Mouse (Mus musculus): ENCODE data around the gene Camk2d. TPM values are rescaled to one million over a fixed set of nuclear protein-coding genes. Genes with fewer than 3 reads are reported as not detected.

Camk2d gene
- polyA plus RNA-seq, 1 experiment: 5.8 TPM

- H3K27me3 ChIP-seq (ENCODE audit: control insufficient read depth, insufficient read depth, low read length): no peaks in the 10 kb centered on the region
- H3K4me1 ChIP-seq (ENCODE audit: control insufficient read depth, insufficient read depth, low read length): no peaks in the 10 kb centered on the region
- H3K27ac ChIP-seq (ENCODE audit: control insufficient read depth, insufficient read depth, low read depth, low read length): no peak overlapping the region
- no peak for TF ChIP-seq POLR2A (IDR thresholded peaks at IDR 0.05; ENCODE audit: control insufficient read depth, low read depth, low read length)
- no peak for TF ChIP-seq CTCF (IDR thresholded peaks at IDR 0.05; ENCODE audit: control insufficient read depth, insufficient read depth, insufficient replicate concordance, low read depth, low read length)
- no peaks in the 10 kb centered on the region for H3K36me3 ChIP-seq (ENCODE audit: control insufficient read depth, insufficient read depth, low read length)
- H3K4me3 ChIP-seq (ENCODE audit: control insufficient read depth, low read depth, low read length): no peak overlapping the region
Observed at GRCm38 (mm10) chr3:126809915-126810314, 213.8 kb downstream of the Camk2d start.

- TF ChIP-seq CTCF (IDR thresholded peaks at IDR 0.05; ENCODE audit: control insufficient read depth, insufficient read depth, insufficient replicate concordance, low read depth, low read length): no peak
- no peak for TF ChIP-seq POLR2A (IDR thresholded peaks at IDR 0.05; ENCODE audit: control insufficient read depth, low read depth, low read length)
- Histone ChIP-seq H3K27ac (ENCODE audit: control insufficient read depth, insufficient read depth, low read depth, low read length) (no peak overlapping the region), H3K36me3 (ENCODE audit: control insufficient read depth, insufficient read depth, low read length) (no peaks in the 10 kb centered on the region), H3K4me3 (ENCODE audit: control insufficient read depth, low read depth, low read length) (no peak overlapping the region), H3K4me1 (ENCODE audit: control insufficient read depth, insufficient read depth, low read length) (no peaks in the 10 kb centered on the region), H3K27me3 (ENCODE audit: control insufficient read depth, insufficient read depth, low read length) (no peaks in the 10 kb centered on the region)
Observed at GRCm38 (mm10) chr3:126810372-126811090, 214.4 kb downstream of the Camk2d start.

- Histone ChIP-seq H3K27me3 (ENCODE audit: control insufficient read depth, insufficient read depth, low read length) (no peaks in the 10 kb centered on the region), H3K36me3 (ENCODE audit: control insufficient read depth, insufficient read depth, low read length) (no peaks in the 10 kb centered on the region), H3K4me3 (ENCODE audit: control insufficient read depth, low read depth, low read length) (no peak overlapping the region), H3K27ac (ENCODE audit: control insufficient read depth, insufficient read depth, low read depth, low read length) (no peak overlapping the region), H3K4me1 (ENCODE audit: control insufficient read depth, insufficient read depth, low read length) (no peaks in the 10 kb centered on the region)
- TF ChIP-seq POLR2A (IDR thresholded peaks at IDR 0.05; ENCODE audit: control insufficient read depth, low read depth, low read length): no peak
- TF ChIP-seq CTCF (IDR thresholded peaks at IDR 0.05; ENCODE audit: control insufficient read depth, insufficient read depth, insufficient replicate concordance, low read depth, low read length): no peak
Observed at GRCm38 (mm10) chr3:126811646-126812045, 215.5 kb downstream of the Camk2d start.

- Histone ChIP-seq H3K4me3 (ENCODE audit: control insufficient read depth, low read depth, low read length) (no peak overlapping the region), H3K27ac (ENCODE audit: control insufficient read depth, insufficient read depth, low read depth, low read length) (no peak overlapping the region), H3K36me3 (ENCODE audit: control insufficient read depth, insufficient read depth, low read length) (no peaks in the 10 kb centered on the region), H3K4me1 (ENCODE audit: control insufficient read depth, insufficient read depth, low read length) (no peaks in the 10 kb centered on the region), H3K27me3 (ENCODE audit: control insufficient read depth, insufficient read depth, low read length) (no peaks in the 10 kb centered on the region)
- TF ChIP-seq POLR2A (IDR thresholded peaks at IDR 0.05; ENCODE audit: control insufficient read depth, low read depth, low read length): no peak
- no peak for TF ChIP-seq CTCF (IDR thresholded peaks at IDR 0.05; ENCODE audit: control insufficient read depth, insufficient read depth, insufficient replicate concordance, low read depth, low read length)
Observed at GRCm38 (mm10) chr3:126822374-126822773, 226.3 kb downstream of the Camk2d start.

GRCm38 (mm10) chr3:126824930-126825329 is 228.8 kb downstream of the Camk2d start:
- Histone ChIP-seq H3K27ac (ENCODE audit: control insufficient read depth, insufficient read depth, low read depth, low read length) (no peak overlapping the region), H3K4me3 (ENCODE audit: control insufficient read depth, low read depth, low read length) (no peak overlapping the region), H3K4me1 (ENCODE audit: control insufficient read depth, insufficient read depth, low read length) (no peaks in the 10 kb centered on the region), H3K27me3 (ENCODE audit: control insufficient read depth, insufficient read depth, low read length) (no peaks in the 10 kb centered on the region), H3K36me3 (ENCODE audit: control insufficient read depth, insufficient read depth, low read length) (no peaks in the 10 kb centered on the region)
- no peak for TF ChIP-seq CTCF (IDR thresholded peaks at IDR 0.05; ENCODE audit: control insufficient read depth, insufficient read depth, insufficient replicate concordance, low read depth, low read length)
- no peak for TF ChIP-seq POLR2A (IDR thresholded peaks at IDR 0.05; ENCODE audit: control insufficient read depth, low read depth, low read length)

GRCm38 (mm10) chr3:126826172-126826571 is 230.1 kb downstream of the Camk2d start:
- Histone ChIP-seq H3K4me3 (ENCODE audit: control insufficient read depth, low read depth, low read length) (no peak overlapping the region), H3K27ac (ENCODE audit: control insufficient read depth, insufficient read depth, low read depth, low read length) (no peak overlapping the region), H3K36me3 (ENCODE audit: control insufficient read depth, insufficient read depth, low read length) (no peaks in the 10 kb centered on the region), H3K27me3 (ENCODE audit: control insufficient read depth, insufficient read depth, low read length) (no peaks in the 10 kb centered on the region), H3K4me1 (ENCODE audit: control insufficient read depth, insufficient read depth, low read length) (no peaks in the 10 kb centered on the region)
- no peak for TF ChIP-seq POLR2A (IDR thresholded peaks at IDR 0.05; ENCODE audit: control insufficient read depth, low read depth, low read length)
- TF ChIP-seq CTCF (IDR thresholded peaks at IDR 0.05; ENCODE audit: control insufficient read depth, insufficient read depth, insufficient replicate concordance, low read depth, low read length): no peak

- no peak for TF ChIP-seq CTCF (IDR thresholded peaks at IDR 0.05; ENCODE audit: control insufficient read depth, insufficient read depth, insufficient replicate concordance, low read depth, low read length)
- no peaks in the 10 kb centered on the region for H3K27me3 ChIP-seq (ENCODE audit: control insufficient read depth, insufficient read depth, low read length)
- no peaks in the 10 kb centered on the region for H3K4me1 ChIP-seq (ENCODE audit: control insufficient read depth, insufficient read depth, low read length)
- H3K27ac ChIP-seq (ENCODE audit: control insufficient read depth, insufficient read depth, low read depth, low read length): no peak overlapping the region
- no peaks in the 10 kb centered on the region for H3K36me3 ChIP-seq (ENCODE audit: control insufficient read depth, insufficient read depth, low read length)
- no peak overlapping the region for H3K4me3 ChIP-seq (ENCODE audit: control insufficient read depth, low read depth, low read length)
Observed at GRCm38 (mm10) chr3:126827900-126828299, 231.8 kb downstream of the Camk2d start.
